Mouse (Mus musculus) liver, embryonic 14.5 days (tissue): ENCODE data around the gene Agpat4.

Experiments
- CTCF ChIP-seq: IDR thresholded peaks from 2 replicates; pipeline ENCODE4 v1.5.1; 2016; ENCODE audit warnings: antibody characterized with exemption, low read depth, control low read depth
- EP300 ChIP-seq: IDR thresholded peaks from 2 replicates; pipeline ENCODE4 v1.6.1; 2016; ENCODE audit warnings: antibody characterized with exemption, low read depth

- TF ChIP-seq CTCF (no peak), EP300 (no peak)
These were observed 93.8 kb downstream of the Agpat4 start for GRCm38 (mm10) chr17:12212341-12212740.
